Mouse (Mus musculus): ENCODE measurements around the gene Sall4.

- no peak for TF ChIP-seq GATA1 (IDR thresholded peaks at IDR 0.05; ENCODE audit: low read length)
- TF ChIP-seq TAL1 (IDR thresholded peaks at IDR 0.05; ENCODE audit: low read length) = no peak
Measured at GRCm38 (mm10) chr2:168728045-168728444, 39.7 kb downstream of the Sall4 start.
